Mouse (Mus musculus) CH12.LX (cell line): ENCODE measurements around the gene Shisa3. TPM values are rescaled to one million over a fixed set of nuclear protein-coding genes. Genes with fewer than 3 reads are reported as not detected.
A peak's percentile ranks its signal among the peaks of the same experiment; 100 is the strongest.

ENCODE experiments used
- DNase-seq: peaks from one replicate; pipeline ENCODE4 v3.0.0-alpha.2; 2013; ENCODE audit errors: extremely low read depth
- H3K27ac ChIP-seq: 2 replicates; pipeline ENCODE4 v1.5.1; 2012; ENCODE audit warnings: low read depth, mild to moderate bottlenecking, control low read depth, moderate library complexity; ENCODE audit not compliant: insufficient read depth
- H3K27me3 ChIP-seq: replicated peaks from 2 replicates; pipeline ENCODE3; 2012; ENCODE audit warnings: inconsistent platforms
- H3K36me3 ChIP-seq, 2 experiments: replicated peaks in 1 of 2; 2 replicates each; pipeline versions ENCODE3 to v1.6.1; 2012; ENCODE audit warnings: inconsistent platforms in 1 of 2, low read length in 1 of 2, mild to moderate bottlenecking in 1 of 2, mixed read lengths in 1 of 2, moderate library complexity in 1 of 2; ENCODE audit not compliant: control insufficient read depth in 1 of 2, insufficient read depth in 1 of 2
- H3K4me1 ChIP-seq, 2 experiments: 2 replicates each; pipeline ENCODE4 v1.6.1; 2012; ENCODE audit warnings: inconsistent platforms in 1 of 2, moderate library complexity in 1 of 2; ENCODE audit not compliant: insufficient read depth in 2 of 2, control insufficient read depth in 1 of 2
- H3K4me2 ChIP-seq: 2 replicates; pipeline ENCODE4 v1.6.1; 2012; ENCODE audit warnings: low read depth, mild to moderate bottlenecking, control low read depth; ENCODE audit not compliant: poor library complexity, insufficient read depth, severe bottlenecking
- H3K4me3 ChIP-seq, 3 experiments: fragments of 150-350 bp in 1 of 3; sonication (generic) in 1 of 3; replicated peaks in 1 of 3; 2 replicates each; pipeline versions ENCODE3 to v1.5.1; 2011 to 2012; ENCODE audit warnings: low read depth in 2 of 3, low read length in 2 of 3, mild to moderate bottlenecking in 2 of 3, moderate library complexity in 2 of 3, control low read depth in 1 of 3, improper control_type of control experiment in 1 of 3, inconsistent platforms in 1 of 3, mixed read lengths in 1 of 3; ENCODE audit not compliant: poor library complexity in 1 of 3
- H3K79me2 ChIP-seq: replicated peaks from 2 replicates; pipeline ENCODE4 v1.6.1; 2012; ENCODE audit warnings: mild to moderate bottlenecking, moderate library complexity; ENCODE audit not compliant: control insufficient read depth, poor library complexity, insufficient read depth, severe bottlenecking; ENCODE audit errors: extremely low read depth
- H3K9ac ChIP-seq: 2 replicates; pipeline ENCODE4 v1.6.1; 2012; ENCODE audit warnings: low read depth, mild to moderate bottlenecking, control low read depth, moderate library complexity; ENCODE audit not compliant: insufficient read depth
- H3K9me3 ChIP-seq: replicated peaks from 2 replicates; pipeline ENCODE3; 2012; ENCODE audit warnings: low read length, inconsistent platforms, mixed read lengths
- CHD2 ChIP-seq: IDR thresholded peaks from 2 replicates; pipeline ENCODE4 v1.6.1; 2011; ENCODE audit warnings: low read length, improper control_type of control experiment
- ELF1 ChIP-seq: IDR thresholded peaks from 2 replicates; pipeline ENCODE4 v1.6.1; 2014; ENCODE audit warnings: low read depth, mild to moderate bottlenecking, inconsistent platforms, low read length, improper control_type of control experiment
- IRF4 ChIP-seq: IDR thresholded peaks from 2 replicates; pipeline ENCODE4 v1.6.1; 2014; ENCODE audit warnings: low read depth, mild to moderate bottlenecking, inconsistent platforms, low read length, improper control_type of control experiment
- MAZ ChIP-seq: IDR thresholded peaks from 2 replicates; pipeline ENCODE4 v1.6.1; 2012; ENCODE audit warnings: low read depth, mild to moderate bottlenecking, inconsistent platforms, low read length, improper control_type of control experiment, moderate library complexity
- MXI1 ChIP-seq: IDR thresholded peaks from 2 replicates; pipeline ENCODE4 v1.6.1; 2011; ENCODE audit warnings: mild to moderate bottlenecking, low read depth, low read length, improper control_type of control experiment
- MYC ChIP-seq: IDR thresholded peaks from 2 replicates; pipeline ENCODE4 v1.6.1; 2011; ENCODE audit warnings: low read depth, mild to moderate bottlenecking, improper control_type of control experiment, low read length
- POLR2A ChIP-seq: IDR thresholded peaks from 2 replicates; pipeline ENCODE4 v1.6.1; 2011; ENCODE audit warnings: low read depth, mild to moderate bottlenecking, improper control_type of control experiment, low read length
- SMC3 ChIP-seq: IDR thresholded peaks from 2 replicates; pipeline ENCODE4 v1.6.1; 2011; ENCODE audit warnings: low read depth, low read length, improper control_type of control experiment
- TBP ChIP-seq: conservative IDR thresholded peaks from 2 replicates; pipeline ENCODE4 v1.6.1; 2011; ENCODE audit warnings: low read depth, low read length, improper control_type of control experiment
- TCF12 ChIP-seq: IDR thresholded peaks from 2 replicates; pipeline ENCODE4 v1.6.1; 2014; ENCODE audit warnings: low read depth, mild to moderate bottlenecking, inconsistent platforms, low read length, improper control_type of control experiment
- USF1 ChIP-seq: IDR thresholded peaks from 2 replicates; pipeline ENCODE4 v1.6.1; 2014; ENCODE audit warnings: low read depth, mild to moderate bottlenecking, inconsistent platforms, low read length, improper control_type of control experiment
- ZC3H11A ChIP-seq: IDR thresholded peaks from 2 replicates; pipeline ENCODE4 v1.6.1; 2012; ENCODE audit warnings: low read depth, mild to moderate bottlenecking, inconsistent platforms, low read length, improper control_type of control experiment
- ZMIZ1 ChIP-seq: IDR thresholded peaks from 2 replicates; pipeline ENCODE4 v1.6.1; 2012; ENCODE audit warnings: low read depth, mild to moderate bottlenecking, inconsistent platforms, low read length, improper control_type of control experiment
- ZNF384 ChIP-seq: IDR thresholded peaks from 2 replicates; pipeline ENCODE4 v1.6.1; 2012; ENCODE audit warnings: low read depth, low read length, improper control_type of control experiment, inconsistent platforms
- dilution Hi-C: fragments of 300-500 bp; cut with MboI; formaldehyde crosslinking; loops from 2 replicates; pipeline ENCODE4 v1.14.3; 2020; ENCODE audit warnings: low sequenced_read_pairs; ENCODE audit not compliant: extremely low pct_unique_long_range_greater_than_20kb, extremely low pct_ligation_motif_present
- in situ Hi-C: fragments of 300-500 bp; cut with MboI; formaldehyde crosslinking; loops from 3 replicates; pipeline ENCODE4 v1.14.3; 2019; ENCODE audit warnings: low sequenced_read_pairs, low pct_ligation_motif_present, low pct_unique_long_range_greater_than_20kb, mixed read lengths
- polyA plus RNA-seq: library from polyadenylated mRNA; unstranded; fragments of >175 nt; gene quantifications from 2 replicates; pipeline ENCODE4 v1.2.1, GENCODE M21; 2012; ENCODE audit warnings: low read depth; ENCODE audit not compliant: insufficient read length
- total RNA-seq, 2 experiments: library from RNA; depleted of rRNA; stranded (reverse); fragments of 300-350 nt in 1 of 2; fragments of >200 nt in 1 of 2; gene quantifications; 2 replicates each; pipeline ENCODE4 v1.2.3; 2012 to 2014

Gene Shisa3
- total and polyA plus RNA-seq, 3 experiments = not detected

GRCm38 (mm10) chr5:67633831-67634268 is 26.2 kb downstream of the Shisa3 start:
- Histone ChIP-seq H3K79me2 (no peaks in the 10 kb centered on the region), H3K27me3 (no peaks in the 10 kb centered on the region), H3K4me3 (no peak overlapping the region), H3K9ac (peak overlapping the region; percentile 42), H3K36me3 (peaks cover 0 to 4% of the 10 kb centered on the region in 2 experiments), H3K9me3 (no peaks in the 10 kb centered on the region), H3K4me1 (peaks cover 4 to 18% of the 10 kb centered on the region in 2 experiments; a peak in 3 of 4 replicates), H3K27ac (peak overlapping the region; percentile 24; the same call in 1 of the 2 replicates), H3K4me2 (peak overlapping the region; percentile 96)
- dilution Hi-C loops (no loop called here), in situ Hi-C loops (no loop called here)
- TF ChIP-seq TBP = 0 out of 2 replicates have a peak, but pooled peaks have one; percentile 14
- TF ChIP-seq ZMIZ1 = no peak
- DNase-seq = peak; percentile 37

DNA sequence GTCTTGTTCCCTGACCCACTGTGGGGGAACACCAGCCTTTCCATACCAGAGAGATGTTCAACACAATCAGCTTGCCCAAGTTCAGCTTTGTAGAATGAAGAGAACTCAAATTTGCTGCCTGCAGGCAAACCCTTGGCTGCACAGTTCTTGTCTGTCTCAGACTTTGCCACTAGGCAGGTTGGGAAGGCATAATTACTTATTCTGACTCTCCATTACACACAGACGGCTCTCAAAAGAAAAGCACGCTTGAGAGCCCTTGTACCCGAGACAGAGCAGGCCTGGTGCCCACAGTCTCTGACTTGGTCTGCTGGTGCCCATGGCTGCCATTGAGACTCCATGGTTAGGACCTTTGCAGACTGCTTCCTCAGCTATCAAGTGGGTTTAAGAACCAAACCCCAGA is 26.7 kb downstream of the Shisa3 start:
- DNase-seq = no peak
- TF ChIP-seq USF1 (no peak), MXI1 (no peak), POLR2A (no peak), MYC (no peak), IRF4 (no peak), ELF1 (no peak), SMC3 (no peak), ZC3H11A (no peak), MAZ (no peak), CHD2 (no peak), TCF12 (no peak), ZNF384 (no peak)
- TF ChIP-seq, all 38 proteins: peak for 0
- peak overlapping the region; percentile 2; the same call in 1 of the 2 replicates for H3K27ac ChIP-seq
- dilution Hi-C loops (no loop called here), in situ Hi-C loops (no loop called here)
- no peak overlapping the region for H3K4me3 ChIP-seq
- H3K4me1 ChIP-seq = peaks cover 4 to 18% of the 10 kb centered on the region in 2 experiments; a peak in 3 of 4 replicates
- H3K79me2 ChIP-seq = no peaks in the 10 kb centered on the region
- peaks cover 0 to 6% of the 10 kb centered on the region in 2 experiments for H3K36me3 ChIP-seq
- H3K9me3 ChIP-seq = no peaks in the 10 kb centered on the region
- H3K27me3 ChIP-seq = no peaks in the 10 kb centered on the region
- no peak overlapping the region for H3K9ac ChIP-seq
- 0 out of 2 replicates have a peak overlapping the region, but pooled peaks have one; percentile 96 for H3K4me2 ChIP-seq
